Mouse (Mus musculus) left cerebral cortex, postnatal 10 days (tissue): ENCODE measurements at regions not wholly inside any gene's neighbourhood (a gene's known extent, or its start where the extent isn't known, plus 50 kb on each side); places are given as distances from the start of the nearest gene placed in this dataset.

Experiments used
- DNase-seq, 2 experiments: peaks; one replicate each; pipeline ENCODE4 v3.0.0; 2021 to 2022; ENCODE audit warnings: low spot score in 2 of 2, mixed read lengths in 1 of 2; ENCODE audit errors: extremely low spot score in 1 of 2
- intact Hi-C: fragments of 180-260 bp; cut with DNase I; formaldehyde crosslinking; loops from one replicate; pipeline ENCODE4 v1.15.1; 2025

DNA sequence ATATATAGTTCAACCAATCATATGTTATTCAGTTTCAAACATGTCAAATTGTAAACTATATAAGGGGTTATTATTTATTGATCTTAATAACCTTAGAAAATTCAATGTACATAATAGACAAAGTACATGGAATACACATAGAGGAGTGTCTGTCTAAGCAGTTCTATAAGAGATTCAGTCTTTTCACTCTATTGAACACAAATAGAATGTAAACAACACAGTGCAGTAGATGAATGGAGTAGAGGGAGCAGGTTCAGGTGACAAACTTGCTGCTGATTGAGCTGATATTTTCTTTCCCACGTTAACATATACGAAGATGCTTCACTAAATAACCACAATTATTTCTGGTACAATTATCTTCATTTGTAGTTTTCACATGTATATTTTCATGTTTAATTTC is 1098.6 kb upstream of the Foxg1 start:
- intact Hi-C loops: no loop called here
- no peak for DNase-seq

DNA sequence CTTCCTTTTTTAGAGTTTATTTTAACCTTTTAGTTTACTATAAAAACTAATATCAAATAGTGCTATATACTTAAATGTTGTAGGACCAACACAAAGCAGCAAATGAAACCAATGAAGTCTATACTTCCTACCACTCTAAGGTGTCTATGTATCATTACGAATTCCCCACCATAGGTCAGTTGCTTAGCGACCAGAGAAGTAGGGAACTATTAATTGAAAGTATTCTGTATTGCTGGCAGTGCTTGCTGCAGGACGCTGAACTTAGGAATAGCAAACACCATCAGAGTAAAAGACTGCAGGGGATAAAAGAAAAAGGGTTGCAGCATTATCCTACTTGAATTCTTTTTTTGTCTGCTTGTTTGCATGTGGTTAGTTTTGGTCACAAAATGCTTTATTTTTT is 1098.1 kb upstream of the Foxg1 start:
- intact Hi-C loops: no loop called here
- peak in 1 of 2 experiments; percentile 53 for DNase-seq

DNA sequence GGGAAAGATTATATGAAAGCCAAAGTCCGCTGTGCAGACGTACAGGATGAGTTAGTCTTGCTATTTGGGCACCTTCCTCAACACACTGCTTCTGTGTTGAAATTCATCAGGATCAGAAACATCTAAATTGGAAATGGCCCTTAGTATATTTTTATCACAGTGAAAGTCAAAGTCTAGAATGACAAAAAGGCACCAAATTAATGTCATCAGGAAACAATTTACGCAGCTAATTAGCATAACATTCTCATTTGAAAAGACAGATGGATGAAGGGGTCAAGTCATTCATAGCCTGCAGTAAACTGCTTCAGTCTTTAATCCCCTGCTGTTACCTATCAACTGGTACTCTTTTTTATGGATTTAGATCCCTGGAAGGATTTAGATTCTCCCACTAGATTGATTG is 1092.3 kb upstream of the Foxg1 start:
- no peak for DNase-seq
- intact Hi-C loops: no loop called here
